Mouse (Mus musculus) embryonic fibroblast, embryonic 13.5 days (primary cell): Measurements from ENCODE around the gene Pax7.

ENCODE experiments used
- CTCF ChIP-seq: IDR thresholded peaks from 2 replicates; pipeline ENCODE4 v1.5.1; 2011; ENCODE audit warnings: mild to moderate bottlenecking, control low read depth, low read length, moderate library complexity, borderline replicate concordance; ENCODE audit not compliant: insufficient read depth
- POLR2A ChIP-seq: IDR thresholded peaks from 2 replicates; pipeline ENCODE4 v1.6.1; 2011; ENCODE audit warnings: low read depth, mild to moderate bottlenecking, control low read depth, low read length, moderate library complexity

DNA sequence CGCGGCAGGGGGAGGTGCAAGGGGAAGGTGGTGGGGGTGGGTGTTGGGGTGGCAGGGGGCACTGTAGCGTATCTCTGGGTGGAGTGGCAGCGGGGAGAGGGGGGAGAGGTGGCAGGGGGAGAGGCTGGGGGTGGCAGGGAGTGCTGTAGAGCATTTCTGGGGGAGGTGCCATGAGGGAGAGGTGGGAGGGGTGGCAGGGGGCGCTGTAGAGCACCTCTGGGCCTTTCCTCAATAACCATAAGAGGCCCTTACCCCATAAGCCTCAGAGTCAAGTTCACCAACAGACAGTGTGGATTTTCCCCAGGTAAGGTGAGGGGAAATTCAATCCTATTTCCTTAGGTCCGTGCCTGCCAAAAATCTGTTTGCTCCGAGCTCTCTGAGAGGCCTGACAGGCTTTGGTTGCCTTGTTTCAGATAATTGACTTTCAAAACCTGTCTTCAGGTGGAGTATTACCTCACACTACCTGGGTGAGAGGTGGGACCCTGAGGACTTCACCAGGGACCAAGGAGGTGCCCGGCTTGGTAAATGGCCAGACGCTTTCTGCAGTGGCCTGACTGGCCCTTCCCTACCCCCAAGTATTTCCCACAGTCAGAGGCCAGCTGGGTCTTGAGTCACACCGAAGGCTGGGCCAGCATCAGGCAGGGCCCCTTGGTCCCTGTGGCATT is 33.8 kb downstream of the Pax7 start:
- TF ChIP-seq POLR2A = no peak
- no peak for TF ChIP-seq CTCF
